Mouse (Mus musculus) brain, embryonic 18.5 days (tissue): ENCODE measurements around the gene Cuedc1.
"Not testable (repeated sequence)": the region's sequence is repeated elsewhere in the genome, so short reads cannot be mapped to it uniquely, and the experiment has no call there.

ENCODE experiments used
- DNase-seq: peaks from one replicate; pipeline ENCODE4 v3.0.0-alpha.2; 2012; ENCODE audit warnings: low read depth, low spot score

Cuedc1 gene

DNA sequence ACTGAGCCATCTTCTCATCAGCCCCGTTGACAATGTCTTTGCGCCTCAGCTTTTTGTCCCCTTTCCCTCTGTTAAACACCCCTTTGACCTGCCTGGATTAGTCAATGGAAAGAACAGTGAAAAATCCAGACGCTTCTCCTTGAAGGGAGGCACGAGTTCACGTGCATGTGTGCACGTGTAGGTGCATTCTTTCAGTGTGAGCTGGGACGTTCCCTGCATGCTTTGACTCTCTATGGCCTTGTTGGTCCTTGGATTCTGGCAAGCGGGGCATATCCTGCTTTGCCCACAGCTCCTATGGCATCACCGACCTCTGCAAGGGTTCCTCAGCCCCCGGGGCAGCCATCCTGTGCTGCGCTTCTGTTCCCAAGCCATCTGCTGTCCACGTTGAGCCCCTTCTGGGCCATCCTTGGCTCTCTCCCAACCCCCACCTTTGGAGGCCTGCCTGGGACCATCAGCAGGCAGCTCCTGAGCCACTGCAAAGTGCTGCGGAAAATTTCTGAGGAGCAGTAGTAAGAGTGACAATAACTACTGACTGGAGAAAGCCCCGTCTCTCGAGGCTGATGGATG is 74.1 kb downstream of the Cuedc1 start:
- no peak for DNase-seq

DNA sequence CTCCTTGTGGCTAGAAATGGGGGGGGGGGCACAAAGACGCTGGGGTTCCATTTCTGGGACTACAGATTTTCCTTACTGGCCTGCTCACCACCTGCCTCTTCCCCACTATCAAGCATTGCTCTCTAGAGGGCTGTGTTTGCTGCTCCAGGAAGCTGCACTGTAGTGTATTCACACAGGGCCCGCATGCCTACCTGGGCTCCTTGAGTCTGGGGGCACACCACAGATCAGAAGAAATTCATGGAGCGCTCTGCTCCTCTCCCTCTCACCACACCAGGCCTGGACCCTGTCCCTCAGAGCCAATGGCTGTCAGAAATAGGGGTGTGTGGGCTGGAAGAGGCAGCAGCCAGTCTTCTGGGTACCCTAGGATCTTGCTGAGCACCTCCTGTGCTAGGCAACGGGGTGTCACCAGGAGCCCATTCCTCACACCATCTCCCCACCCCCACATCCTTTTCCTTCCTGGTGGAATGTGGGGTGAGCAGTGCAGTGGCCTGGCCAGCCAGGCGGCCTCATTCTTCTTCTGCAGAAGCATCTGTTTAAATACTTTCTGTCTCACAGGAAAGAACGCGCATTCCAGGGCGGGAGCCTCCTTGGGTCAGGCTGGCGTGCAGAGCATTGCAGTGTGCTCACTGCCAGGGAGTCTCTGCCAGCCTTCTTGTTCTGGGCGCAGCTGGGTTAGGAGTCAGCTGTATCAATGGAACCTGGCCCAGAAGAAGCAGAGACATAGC is 74.9 kb downstream of the Cuedc1 start:
- no peak for DNase-seq

DNA sequence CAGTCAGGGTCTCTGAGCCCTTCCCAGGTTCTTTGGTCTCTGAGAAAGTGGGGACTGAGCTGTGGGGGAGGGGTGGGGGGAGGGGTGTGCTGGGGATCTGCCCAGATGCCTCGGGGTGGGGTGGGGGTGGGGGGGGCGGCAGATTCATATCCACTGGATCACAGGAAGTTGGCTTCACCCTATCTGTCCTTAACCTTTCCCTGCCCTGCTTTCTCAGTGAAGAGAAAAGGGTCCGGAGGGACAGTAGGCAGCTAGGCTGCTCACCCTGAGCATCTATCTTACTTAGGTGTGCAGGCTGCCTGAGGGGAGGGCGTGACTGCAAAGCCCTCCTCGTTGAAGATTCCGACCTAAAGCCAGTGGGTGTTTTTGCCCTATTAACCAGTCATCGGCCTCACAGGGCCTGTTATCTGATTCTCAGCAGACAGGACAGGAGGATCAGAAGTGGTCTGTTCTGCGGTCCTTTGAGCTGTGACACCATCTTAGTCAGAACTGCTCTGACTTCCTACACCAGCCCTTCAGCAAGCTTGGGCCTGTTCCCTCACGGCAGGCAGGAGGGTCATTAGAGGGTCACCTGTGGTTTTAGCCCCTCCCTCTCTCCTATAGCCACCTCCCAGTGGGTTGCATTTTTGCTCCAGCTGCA is 75.6 kb downstream of the Cuedc1 start:
- no peak for DNase-seq

DNA sequence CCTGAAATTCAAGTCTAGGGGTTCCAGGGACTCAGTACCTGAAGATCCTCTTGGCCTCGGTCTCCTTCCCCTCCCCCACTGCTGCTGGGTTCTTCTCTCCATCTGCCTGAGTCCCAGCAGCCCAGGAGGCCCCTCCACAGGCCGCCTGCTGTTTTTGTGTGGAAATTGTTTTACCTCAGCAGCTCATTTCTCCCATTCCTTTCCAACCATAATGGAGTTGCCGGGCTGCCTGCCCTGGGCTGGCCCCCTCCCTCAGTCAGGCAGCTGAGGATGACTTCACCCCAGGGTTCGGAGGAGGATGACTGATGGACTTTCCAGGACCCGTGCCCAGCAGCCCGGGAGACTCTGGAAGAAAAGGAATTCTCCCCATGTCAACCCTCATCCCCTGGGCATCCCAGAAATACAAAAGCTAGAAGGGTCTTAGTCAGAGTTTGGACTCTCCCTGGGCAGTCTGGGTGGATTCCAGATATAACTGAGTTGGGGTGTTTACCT is 82.7 kb downstream of the Cuedc1 start:
- no peak for DNase-seq

DNA sequence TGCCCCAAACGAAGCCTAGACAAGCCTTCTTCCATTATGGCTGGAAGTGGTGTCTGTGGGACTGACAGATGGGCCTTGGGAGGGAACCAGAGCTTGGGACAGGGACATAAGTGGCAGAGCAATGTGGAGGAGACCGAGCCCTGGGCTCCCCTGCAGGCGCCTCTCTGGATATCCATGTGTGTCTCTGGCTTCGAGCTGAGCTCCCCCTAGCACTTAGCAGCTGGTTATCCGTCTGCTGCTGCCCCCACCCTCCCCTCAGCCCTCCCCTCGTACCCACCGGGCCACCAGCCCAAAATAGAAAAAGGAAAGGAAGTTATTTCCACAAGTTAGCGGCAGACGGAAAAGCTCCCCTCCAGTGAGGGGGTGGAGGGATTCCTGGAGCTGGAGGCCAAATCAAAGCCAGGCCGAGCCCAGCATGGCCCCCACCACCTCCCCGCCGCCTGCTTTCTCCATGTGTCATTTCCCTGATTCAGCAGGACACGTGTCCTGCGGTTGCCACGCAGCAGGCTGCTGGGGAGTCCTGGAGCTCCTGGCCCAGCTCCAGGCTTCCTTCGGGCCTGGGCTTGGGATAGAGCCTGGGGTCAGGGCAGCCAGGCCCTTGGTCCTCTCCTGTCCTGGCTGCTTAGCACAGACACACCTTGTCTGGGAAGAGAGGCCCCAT is 83.2 kb downstream of the Cuedc1 start:
- peak; percentile 39 for DNase-seq

DNA sequence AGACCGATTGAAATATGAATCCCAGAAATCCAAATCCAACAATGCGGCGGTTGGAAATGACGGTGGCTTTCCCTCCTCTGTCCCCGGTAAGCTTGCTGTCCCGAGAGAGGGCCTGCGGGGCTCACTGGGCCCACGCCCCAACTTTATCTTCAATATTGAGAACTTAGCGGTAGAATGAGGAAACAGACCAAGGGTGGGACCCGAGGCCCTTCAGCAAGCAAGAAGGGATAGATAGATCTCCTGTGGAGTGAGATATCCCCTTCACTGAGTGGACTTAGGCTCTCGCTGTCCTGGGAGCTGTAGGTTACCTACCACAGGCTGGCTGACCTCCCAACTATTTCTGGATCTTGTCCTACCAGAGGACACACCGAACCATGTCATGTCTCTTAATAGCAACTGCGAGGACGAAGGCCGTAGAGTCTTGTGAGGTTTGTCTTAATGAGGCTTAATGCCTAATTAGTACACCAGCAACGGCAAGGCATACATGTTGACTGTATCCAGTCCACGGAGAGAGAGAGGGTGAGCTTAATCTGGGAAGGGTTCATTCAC is 86.8 kb downstream of the Cuedc1 start:
- DNase-seq = no peak

DNA sequence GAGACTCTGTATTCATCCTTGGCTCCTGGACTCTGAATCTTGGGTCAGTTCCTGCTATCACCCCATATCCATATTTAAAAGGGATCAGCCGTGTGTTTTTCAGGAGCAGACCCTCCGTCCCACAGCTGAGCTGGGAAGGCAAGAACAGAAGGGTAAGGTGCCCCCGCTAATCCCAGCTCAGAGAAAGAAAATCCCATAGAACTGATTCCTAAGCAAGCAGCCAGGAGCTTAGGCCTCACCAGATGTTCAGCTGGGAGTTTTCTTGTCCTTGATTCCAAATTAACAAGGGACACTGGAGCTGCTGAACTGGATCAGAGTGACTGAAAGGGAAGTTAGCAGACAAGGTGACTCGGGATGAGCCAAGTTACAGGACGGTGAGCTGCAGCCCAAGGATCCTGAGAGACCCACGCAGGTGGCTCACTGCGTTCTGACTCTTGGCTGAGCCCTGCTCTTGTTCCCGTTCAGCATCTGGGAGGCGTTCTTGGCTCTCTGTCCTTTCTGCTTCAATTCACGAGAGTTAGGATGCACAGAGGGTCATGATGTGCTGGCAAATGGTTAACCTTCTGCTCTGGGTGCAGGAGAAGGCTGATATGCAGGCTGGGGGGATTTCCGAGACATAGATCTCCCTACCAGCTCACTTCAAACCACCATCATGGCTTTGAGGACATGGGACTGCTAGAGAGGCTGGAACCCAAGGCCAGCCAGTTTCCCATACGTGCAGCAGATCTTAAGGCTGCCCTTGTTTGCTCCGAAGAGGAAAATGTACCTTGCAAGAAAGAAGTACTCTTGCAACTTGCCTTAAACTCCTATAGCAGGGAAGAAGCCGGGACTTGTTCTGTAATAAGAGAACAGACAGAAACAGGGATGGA is 88.5 kb downstream of the Cuedc1 start:
- DNase-seq = no peak

DNA sequence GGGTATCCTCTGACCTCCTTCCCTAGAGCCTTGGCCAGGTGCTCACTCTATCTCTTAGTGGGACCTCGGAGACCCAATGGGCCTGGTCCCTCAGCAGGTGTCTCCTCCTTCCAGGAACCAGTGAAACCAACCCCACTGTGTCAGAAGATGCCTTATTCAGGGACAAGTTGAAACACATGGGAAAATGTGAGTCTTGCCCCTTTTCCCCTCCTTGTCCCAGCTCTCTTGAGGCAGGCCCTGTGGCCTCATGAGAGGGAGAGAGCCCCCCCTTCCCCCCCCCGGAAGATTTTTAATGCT is 89.0 kb downstream of the Cuedc1 start:
- DNase-seq = no peak

DNA sequence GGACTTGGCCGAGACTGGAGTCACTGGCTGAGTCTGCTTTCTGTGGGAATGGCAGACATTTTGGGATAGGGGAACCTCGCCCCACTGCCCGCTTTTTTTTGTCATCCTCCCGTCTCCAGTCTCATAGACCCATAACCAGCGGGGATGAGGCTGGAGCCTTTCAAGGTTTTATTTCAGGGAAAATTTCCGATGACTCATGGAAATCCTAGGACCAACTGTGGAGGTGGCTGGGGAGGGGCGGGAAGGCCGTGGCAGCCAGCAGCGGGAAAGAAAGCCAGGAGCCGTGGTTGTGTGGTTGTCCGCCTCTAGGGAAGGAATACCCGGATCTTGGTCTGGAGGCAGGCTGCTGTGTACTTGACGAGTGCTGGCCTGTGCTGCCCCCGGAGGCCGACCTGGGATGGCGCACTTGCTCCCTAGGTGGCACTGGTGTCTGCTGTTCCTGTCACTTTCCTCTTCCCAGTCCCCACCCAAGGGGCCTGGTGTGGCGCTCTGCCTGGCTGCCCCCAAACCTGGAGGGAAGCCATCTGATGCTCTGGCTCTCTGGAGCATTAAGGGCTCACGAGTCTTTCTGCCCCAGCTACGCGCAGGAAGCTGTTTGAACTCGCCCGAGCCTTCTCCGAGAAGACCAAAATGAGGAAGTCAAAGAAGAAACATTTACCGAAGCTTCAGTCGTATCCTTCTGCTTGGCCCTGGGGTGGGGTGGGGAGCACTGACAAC is 89.7 kb downstream of the Cuedc1 start:
- DNase-seq = peak; percentile 58

DNA sequence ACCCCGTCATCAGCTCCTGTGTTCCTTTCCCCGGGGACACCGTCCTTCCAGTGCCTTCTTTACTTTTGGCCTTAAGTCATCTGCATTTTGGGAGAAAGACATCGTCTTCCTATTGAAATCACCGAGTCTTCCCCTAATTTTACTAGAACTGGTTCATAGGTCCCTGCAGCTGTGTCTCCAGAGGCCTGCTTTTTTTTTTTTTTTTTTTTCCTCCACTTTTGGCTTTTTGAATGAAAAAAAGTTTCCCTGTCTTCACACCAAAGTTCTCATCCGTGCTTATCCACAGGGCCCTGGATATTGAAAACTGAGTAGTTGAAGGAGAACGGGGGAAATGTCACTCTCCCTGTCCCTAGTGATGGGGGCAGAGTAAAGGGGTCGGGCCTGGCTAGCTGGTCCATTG is 90.4 kb downstream of the Cuedc1 start:
- no peak for DNase-seq

DNA sequence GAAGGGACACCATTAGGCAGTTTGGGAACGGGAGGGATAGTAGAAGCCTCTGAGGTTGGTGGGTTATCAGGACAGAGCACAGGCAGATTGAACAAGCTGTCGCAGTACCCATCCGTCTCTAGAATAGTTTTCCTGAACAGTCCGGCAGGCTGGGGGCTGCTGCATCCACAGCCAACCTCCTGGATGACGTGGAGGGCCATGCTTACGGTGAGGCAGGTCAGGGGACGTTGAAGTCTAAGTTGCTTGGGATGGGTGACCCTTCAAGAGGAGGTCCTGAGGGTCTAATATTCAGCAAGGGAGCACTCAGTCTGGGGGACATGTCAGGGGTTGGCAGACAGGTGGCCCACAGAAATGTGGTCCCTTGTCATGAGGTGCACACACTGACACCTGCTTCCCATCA is 90.8 kb downstream of the Cuedc1 start:
- DNase-seq = no peak

DNA sequence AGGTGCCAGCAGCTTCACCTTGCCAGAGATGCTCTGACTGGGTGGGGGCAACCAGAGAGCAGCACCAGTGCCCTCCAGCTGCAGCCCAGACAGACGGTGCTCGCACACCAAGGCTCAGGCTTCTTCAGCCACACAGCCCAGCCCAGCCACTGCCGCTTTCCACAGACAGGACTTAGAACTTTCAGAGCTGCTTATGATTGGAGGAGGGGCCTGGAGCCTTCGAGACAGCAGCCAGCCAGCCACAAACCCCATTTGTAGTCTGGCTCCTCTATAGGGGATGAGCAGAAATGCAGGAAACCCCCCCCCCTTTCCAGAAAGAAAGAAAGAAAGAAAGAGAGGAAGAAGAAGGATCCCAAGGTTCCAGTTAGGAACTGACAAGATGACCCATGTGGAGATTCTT is 94.7 kb downstream of the Cuedc1 start:
- no peak for DNase-seq

DNA sequence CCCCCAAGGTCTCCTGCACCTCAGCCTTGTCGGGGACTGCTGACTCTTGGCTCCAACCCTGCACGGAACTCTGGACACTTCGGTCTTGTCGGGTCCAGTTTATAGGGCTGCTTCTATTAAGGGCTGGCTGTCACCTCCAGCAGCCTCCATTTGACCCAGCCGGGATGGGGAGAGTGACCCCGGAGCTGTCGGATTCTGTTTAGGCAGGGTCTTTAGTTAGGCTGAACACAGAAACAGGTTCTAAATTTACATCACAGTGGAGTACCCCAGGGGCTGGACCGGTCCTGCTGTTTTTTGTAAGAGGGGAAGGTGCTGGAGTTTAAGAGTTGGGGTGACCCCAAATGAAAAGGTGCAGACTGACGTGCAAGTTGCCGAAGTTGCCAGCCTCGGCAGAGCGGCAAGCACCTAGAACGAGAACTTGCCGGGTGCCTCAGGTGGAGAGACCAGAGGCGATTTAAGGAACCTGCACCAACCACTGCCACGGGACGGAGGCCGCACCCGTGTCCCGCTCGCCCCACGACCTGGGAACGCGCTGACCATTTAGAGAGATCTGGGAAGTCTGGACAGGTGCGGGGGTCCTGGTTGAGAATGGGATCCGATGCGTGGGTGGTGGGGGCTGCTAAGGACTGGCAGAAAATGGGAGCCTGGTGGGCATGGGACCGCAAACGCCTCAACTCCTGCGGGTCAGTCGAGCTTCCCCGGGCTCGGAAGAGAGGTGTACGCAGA is 95.4 kb downstream of the Cuedc1 start:
- no peak for DNase-seq

DNA sequence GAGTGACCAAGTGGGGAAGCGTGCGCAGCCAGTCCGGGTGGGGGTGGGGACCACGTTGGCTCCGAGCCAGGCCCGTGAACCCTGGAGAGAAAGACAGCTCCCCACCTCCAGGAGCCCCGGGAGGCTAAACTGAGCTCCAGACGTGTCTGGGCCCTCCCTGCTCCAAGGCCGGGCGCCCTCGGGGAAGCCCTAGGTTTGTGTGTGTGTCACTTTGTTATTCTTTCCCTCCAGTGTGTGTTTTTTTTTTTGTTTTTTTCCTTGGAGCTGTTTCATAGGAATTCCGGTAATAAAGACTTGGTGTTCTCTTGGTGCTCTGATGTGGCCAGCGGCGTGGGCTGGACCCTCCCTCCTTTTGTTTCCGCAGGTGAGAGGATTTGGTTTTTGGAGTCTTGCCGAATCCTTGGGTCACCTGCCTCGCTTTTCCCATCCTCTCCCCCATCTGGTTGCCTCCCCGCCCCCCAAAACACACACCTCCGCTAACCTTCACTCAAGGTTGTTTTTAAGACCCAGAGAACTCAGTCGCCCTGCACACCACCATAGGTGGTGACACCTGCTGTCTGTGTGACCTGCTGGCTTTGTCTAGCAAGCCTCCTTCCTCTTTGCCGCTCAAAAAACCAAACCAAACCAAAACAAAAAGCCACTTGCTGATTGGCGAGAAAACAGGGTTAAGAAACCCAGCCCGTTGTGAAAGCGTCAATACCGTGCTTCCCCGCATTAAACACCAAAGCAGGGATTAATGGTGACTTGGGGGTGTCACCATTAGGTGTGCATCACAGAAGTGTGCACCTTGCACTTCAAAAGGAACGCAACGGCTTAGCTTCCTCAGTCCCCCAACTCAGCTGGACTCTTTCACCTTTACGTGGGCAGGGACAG is 96.2 kb downstream of the Cuedc1 start:
- no peak for DNase-seq

DNA sequence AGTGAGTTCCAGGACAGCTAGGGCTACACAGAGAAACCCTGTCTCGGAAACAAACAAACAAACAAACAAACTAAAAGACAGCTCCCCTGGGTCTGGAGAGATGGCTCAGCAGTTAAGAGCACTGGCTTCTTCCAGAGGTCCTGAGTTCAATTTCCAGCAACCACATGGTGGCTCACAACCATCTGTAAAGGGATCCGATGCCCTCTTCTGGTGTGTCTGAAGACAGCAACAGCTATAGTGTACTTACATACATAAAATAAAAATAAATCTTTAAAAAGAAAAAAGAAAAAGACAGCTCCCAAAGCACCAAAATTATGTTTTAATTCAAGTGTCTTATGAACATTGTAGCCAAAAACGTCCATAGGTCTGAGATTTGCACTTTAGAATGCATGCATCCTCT is 97.8 kb downstream of the Cuedc1 start:
- not testable (repeated sequence) for DNase-seq

DNA sequence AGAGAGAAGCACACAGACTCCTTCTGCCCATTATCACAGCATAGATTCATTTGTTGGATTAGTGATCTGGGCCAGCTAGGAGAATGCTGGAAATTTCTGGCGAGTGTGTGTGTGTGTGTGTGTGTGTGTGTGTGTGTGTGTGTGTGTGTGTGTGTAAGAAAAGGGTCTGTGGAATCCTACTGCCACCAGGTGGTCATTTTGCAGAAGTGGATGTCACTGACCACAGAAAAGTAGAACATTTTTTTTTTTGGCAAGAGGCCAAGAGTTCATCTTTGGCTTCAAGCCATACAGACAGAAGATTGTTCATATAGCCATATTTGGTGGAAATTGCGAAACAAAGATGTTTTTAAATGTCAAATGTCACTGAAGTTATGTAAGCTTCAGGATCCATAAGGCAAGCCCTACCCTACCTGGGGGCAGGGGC is 99.3 kb downstream of the Cuedc1 start:
- peak; percentile 54 for DNase-seq

DNA sequence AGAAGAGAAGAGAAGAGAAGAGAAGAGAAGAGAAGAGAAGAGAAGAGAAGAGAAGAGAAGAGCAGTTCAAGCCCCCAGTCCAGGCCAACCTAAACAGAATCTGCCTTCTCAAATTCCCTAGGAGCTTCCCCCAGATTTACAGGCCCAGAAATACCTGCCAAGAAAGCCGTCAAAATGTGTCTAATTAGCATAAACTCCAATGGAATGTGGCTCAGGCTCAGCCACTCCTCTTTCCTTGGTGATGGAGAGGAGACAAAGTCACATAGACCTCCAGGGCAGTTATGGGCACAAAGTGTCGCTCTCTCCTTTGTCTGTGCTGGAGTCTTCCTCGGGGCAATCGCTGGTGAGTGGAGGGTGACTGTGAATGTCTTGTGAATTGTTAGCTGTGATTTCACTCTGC is 100.4 kb downstream of the Cuedc1 start:
- no peak for DNase-seq

DNA sequence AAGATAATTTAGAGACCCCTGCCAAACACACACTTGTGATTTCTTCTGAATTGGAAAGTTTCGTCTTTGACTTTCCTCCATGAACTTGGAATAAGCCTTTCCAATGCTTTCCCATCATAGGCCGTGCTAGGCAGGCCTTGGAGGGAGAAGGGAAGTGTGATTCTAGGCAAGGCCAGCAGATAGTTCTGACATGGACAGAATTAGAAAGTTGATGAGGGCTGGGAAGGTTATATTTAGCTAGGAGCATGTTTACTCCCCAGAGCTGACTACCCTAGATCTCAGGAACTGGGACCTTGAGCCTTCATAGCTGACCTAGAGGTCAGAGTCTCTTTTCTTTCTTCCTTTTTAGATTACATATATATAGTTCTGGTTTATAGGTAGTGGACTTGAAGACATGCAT is 103.3 kb downstream of the Cuedc1 start:
- no peak for DNase-seq

DNA sequence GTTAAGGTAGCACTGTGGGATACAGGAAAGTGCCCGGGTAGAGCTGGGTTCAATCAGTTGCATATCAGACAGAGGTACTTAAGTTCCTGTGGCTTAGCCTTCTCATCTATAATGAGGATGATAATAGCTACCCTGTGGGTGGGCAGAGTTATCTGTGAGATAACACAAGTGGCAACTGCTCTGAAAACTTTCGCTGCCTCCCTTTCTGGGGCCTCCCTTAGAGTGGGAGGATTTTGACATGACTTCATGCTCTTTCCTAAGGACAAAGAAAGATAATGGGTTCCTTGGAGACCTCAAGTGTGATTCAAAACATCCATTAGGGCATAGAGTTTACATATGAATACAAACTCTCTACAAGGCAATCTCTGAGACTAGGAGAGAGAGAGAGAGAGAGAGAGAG is 104.2 kb downstream of the Cuedc1 start:
- DNase-seq = no peak
